Mouse (Mus musculus) testis, adult 2 months (tissue): ENCODE results near the gene Cope. TPM values are rescaled to one million over a fixed set of nuclear protein-coding genes. Genes with fewer than 3 reads are reported as not detected.

Experiments used
- H3K27ac ChIP-seq: fragments of 200-500 bp; 2 replicates; pipeline ENCODE4 v1.5.1; 2012; ENCODE audit warnings: low read depth, low read length; ENCODE audit not compliant: control insufficient read depth, insufficient read depth
- H3K27me3 ChIP-seq: fragments of 200-500 bp; 2 replicates; pipeline ENCODE4 v1.6.1; 2012; ENCODE audit warnings: mild to moderate bottlenecking, low read length, moderate library complexity; ENCODE audit not compliant: control insufficient read depth, insufficient read depth
- H3K36me3 ChIP-seq: fragments of 200-500 bp; 2 replicates; pipeline ENCODE4 v1.6.1; 2012; ENCODE audit warnings: mild to moderate bottlenecking, low read length; ENCODE audit not compliant: control insufficient read depth, insufficient read depth
- H3K4me1 ChIP-seq: fragments of 200-500 bp; 2 replicates; pipeline ENCODE4 v1.6.1; 2012; ENCODE audit warnings: low read length; ENCODE audit not compliant: control insufficient read depth, insufficient read depth
- H3K4me3 ChIP-seq: fragments of 200-500 bp; 2 replicates; pipeline ENCODE4 v1.5.1; 2012; ENCODE audit warnings: low read depth, mild to moderate bottlenecking, low read length, moderate library complexity, mixed read lengths; ENCODE audit not compliant: control insufficient read depth
- CTCF ChIP-seq: fragments of 200-500 bp; IDR thresholded peaks from 2 replicates; pipeline ENCODE4 v1.5.1; 2012; ENCODE audit warnings: low read depth, mild to moderate bottlenecking, inconsistent platforms, low read length, moderate library complexity; ENCODE audit not compliant: control insufficient read depth, insufficient read depth, insufficient replicate concordance
- POLR2A ChIP-seq: fragments of 200-500 bp; IDR thresholded peaks from 2 replicates; pipeline ENCODE4 v1.6.1; 2012; ENCODE audit warnings: low read depth, mild to moderate bottlenecking, inconsistent platforms, low read length, moderate library complexity; ENCODE audit not compliant: control insufficient read depth
- polyA plus RNA-seq: library from polyadenylated mRNA; depleted of rRNA; stranded (reverse); fragments of >200 nt; gene quantifications from 2 replicates; pipeline ENCODE4 v1.2.3, GENCODE M21; 2012; rRNA removed

The Cope gene
- 102 and 115 TPM in 2 replicates for polyA plus RNA-seq

DNA sequence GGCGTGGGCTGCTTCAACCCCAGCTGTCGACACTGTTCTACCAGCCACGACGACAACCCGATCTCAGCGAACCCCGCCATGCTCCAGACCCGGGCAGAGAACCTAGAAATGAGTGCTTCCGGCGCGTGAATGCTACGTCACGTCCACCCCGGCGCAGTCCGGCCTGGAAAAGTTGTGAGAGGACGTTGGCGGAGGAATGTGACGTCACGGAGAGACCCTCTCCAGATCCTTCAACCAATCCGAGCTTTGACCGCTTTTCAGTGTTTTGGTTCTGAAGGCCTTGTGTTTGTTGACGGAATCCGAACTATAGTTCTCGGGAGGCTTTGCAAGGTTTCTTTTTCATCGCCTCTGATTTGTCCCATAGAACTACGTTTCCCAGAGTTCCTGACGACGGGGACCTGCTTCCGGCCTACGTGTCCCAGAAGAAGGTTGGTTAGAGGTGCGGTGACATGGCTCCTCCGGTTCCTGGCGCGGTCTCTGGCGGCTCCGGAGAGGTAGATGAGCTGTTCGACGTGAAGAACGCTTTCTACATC lies at the start of gene Cope, which contains the start of gene Ddx49:
Gene Cope (plus strand): TSS at position 161 of the 533 bp plus-strand sequence.
Gene Ddx49 (minus strand): TSS at position 132 of the 533 bp plus-strand sequence.
- peak within 1 kb of the TSS; percentile 93 for H3K4me3 ChIP-seq
- H3K4me1 ChIP-seq, result peaks cover 2% of the 10 kb centered on the region; the same call in 1 of the 2 replicates
- no peaks in the 10 kb centered on the region for H3K27me3 ChIP-seq
- no peaks in the 10 kb centered on the region; the same call in 1 of the 2 replicates for H3K36me3 ChIP-seq
- H3K27ac ChIP-seq, result peak within 1 kb of the TSS; percentile 91
- TF ChIP-seq CTCF, result no peak
- peak; percentile 61; the same call in 1 of the 2 replicates for TF ChIP-seq POLR2A

DNA sequence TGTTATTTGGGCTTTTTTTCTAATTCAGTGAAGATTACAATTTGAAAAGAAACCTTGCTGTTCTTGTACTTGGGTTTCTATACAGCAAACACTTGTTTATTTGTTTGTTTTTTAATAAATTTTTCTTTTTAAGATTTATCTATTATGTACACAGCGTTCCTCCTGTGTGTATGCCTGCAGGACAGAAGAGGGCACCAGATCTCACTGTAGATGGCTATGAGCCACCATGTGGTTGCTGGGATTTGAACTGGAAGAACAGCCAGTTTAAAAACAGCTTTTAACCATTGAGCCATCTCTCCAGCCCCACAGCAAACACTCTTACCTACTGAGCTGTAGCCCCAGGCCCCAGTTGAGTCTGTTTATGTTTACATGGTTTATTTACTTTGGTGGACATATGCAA lies 47.7 kb upstream of the Cope start:
- no peak overlapping the region for H3K4me3 ChIP-seq
- H3K27ac ChIP-seq, result no peak overlapping the region
- H3K36me3 ChIP-seq, result peaks cover 8% of the 10 kb centered on the region
- TF ChIP-seq POLR2A (no peak), CTCF (no peak)
- H3K27me3 ChIP-seq, result no peaks in the 10 kb centered on the region
- no peaks in the 10 kb centered on the region; the same call in 1 of the 2 replicates for H3K4me1 ChIP-seq

DNA sequence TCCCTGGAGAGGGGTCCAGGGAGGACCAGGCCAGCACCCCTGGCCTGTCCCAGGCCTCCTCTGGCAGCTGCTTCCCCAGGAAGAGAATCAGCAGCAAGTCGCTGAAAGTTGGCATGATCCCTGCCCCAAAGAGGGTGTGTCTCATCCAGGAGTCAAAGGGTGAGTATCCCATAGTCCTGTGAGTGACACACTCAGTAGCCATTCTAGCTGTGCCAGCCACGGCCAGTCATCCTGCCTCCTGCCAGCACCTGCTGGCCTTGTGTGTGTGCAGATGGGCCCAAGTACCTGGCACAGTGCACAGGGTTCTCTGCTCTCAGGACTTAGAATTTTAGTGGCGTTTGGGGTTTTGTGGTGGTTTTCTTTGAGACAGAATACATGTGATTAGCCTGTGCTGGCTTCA lies 44.9 kb upstream of the Cope start:
- H3K27me3 ChIP-seq, result no peaks in the 10 kb centered on the region

DNA sequence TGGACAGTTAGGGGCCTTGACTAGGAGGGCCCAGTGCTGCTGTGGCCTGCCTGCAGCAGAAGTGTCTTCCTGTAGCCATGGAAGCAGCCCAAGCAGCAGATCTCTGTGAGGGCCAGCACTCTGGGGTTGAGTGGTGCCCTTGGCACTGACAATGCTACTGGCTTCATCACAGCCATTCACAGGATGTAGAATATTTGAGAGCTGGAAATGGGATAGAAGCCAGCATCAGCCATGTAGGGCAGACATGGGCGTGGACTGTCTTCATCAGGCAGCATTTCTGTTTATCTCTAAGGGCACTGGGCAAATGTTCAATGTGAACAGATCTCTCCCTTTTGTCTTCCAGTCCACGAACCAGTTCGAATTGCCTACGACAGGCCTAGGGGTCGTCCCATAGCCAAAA lies 43.7 kb upstream of the Cope start:
- H3K4me3 ChIP-seq, result no peak overlapping the region
- no peaks in the 10 kb centered on the region; the same call in 1 of the 2 replicates for H3K4me1 ChIP-seq
- H3K36me3 ChIP-seq, result peaks cover 15% of the 10 kb centered on the region
- no peak overlapping the region for H3K27ac ChIP-seq
- H3K27me3 ChIP-seq, result no peaks in the 10 kb centered on the region
- TF ChIP-seq POLR2A (no peak), CTCF (no peak)

More for the DNA sequence above, 44.9 kb upstream of the Cope start:
- no peak overlapping the region for H3K27ac ChIP-seq
- no peaks in the 10 kb centered on the region; the same call in 1 of the 2 replicates for H3K4me1 ChIP-seq
- 0 out of 2 replicates have a peak, but pooled peaks have one; percentile 15 for TF ChIP-seq POLR2A
- TF ChIP-seq CTCF, result no peak
- H3K4me3 ChIP-seq, result no peak overlapping the region
- peaks cover 15% of the 10 kb centered on the region for H3K36me3 ChIP-seq

DNA sequence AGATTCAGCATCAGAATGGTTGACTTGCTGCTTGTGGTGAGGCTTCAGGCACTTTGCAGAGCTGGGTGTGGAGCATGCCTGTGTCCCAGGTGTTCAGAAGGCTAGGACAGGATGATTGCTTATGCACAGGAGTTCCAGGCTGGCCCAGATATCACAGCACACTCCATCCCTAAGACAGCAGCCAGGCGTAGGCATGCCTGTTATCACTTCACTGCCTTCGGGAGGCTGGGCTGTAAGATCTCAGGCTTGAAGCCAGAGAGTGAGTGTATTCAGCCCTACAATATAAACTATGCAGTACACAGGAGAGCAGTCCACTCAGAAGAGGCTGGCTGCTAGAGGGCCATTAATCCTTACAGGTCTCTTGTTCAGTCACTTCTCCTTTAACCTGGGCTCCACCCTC lies 43.3 kb upstream of the Cope start:
- no peaks in the 10 kb centered on the region for H3K27me3 ChIP-seq
- no peak overlapping the region for H3K27ac ChIP-seq
- H3K36me3 ChIP-seq, result peaks cover 15% of the 10 kb centered on the region
- TF ChIP-seq CTCF (no peak), POLR2A (no peak)
- H3K4me3 ChIP-seq, result no peak overlapping the region
- H3K4me1 ChIP-seq, result no peaks in the 10 kb centered on the region; the same call in 1 of the 2 replicates

DNA sequence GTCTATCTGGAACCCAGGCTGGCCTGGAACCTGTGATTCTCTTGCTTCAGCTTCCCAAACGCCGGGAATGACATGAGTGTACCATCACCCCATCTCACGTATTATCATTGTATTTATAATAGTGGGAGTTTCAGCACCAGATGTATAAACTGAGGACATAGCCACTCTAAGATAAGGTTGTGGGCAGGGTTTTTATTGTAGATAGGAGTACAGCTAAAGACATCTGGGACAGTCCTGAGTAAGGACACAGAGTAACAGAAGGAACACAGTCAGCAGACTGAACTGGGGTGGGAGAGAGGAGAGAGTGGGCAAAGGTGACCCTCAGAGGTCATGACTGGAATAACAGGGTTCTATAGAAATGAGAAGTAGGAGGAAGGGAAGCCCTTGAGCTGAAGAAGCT lies 34.6 kb upstream of the Cope start:
- Histone ChIP-seq H3K27ac (no peak overlapping the region), H3K36me3 (peaks cover 2% of the 10 kb centered on the region), H3K4me1 (peaks cover 3% of the 10 kb centered on the region), H3K27me3 (no peaks in the 10 kb centered on the region), H3K4me3 (no peak overlapping the region)
- no peak for TF ChIP-seq CTCF
- TF ChIP-seq POLR2A, result no peak

DNA sequence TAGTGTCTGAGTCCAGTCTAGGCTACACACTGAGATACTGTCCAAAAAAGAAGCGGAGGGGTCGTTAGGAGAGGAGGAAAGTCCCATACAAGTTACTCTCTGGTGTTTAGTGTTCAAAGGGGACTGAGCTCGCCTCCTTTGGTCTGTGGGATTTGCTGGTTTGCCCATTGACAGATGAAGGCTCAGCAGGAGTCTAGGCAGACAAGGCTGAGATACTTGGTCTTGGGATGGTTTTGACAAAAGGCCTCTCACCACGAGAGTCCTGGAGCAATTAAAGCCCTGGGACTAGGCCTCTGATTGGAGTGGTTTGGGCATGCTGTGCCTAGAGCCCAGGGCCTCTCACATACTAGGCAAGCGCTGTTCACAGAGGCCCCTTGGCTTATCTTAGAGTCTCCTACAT lies 34.0 kb upstream of the Cope start:
- TF ChIP-seq POLR2A, result no peak
- TF ChIP-seq CTCF, result no peak
- H3K27ac ChIP-seq, result no peak overlapping the region
- H3K4me3 ChIP-seq, result no peak overlapping the region
- peaks cover 2% of the 10 kb centered on the region; the same call in 1 of the 2 replicates for H3K36me3 ChIP-seq
- no peaks in the 10 kb centered on the region for H3K27me3 ChIP-seq
- peaks cover 4% of the 10 kb centered on the region for H3K4me1 ChIP-seq
